Mouse (Mus musculus) hindbrain, postnatal 0 days (tissue): ENCODE data around the gene Ttyh1. TPM values are rescaled to one million over a fixed set of nuclear protein-coding genes. Genes with fewer than 3 reads are reported as not detected.

ENCODE experiments used
- ATAC-seq: fragments of 200-750 bp; cut with Nextera tagmentation; 2 replicates; pipeline ENCODE4 v1.8.0; 2017; ENCODE audit warnings: mild to moderate bottlenecking, moderate TSS enrichment, moderate library complexity
- DNase-seq: peaks from one replicate; pipeline ENCODE4 v3.0.0-alpha.2; 2015; ENCODE audit warnings: low spot score
- H3K27ac ChIP-seq: fragments of 300-500 bp; sonication (generic); 2 replicates; pipeline ENCODE4 v1.5.1; 2014; ENCODE audit warnings: mild to moderate bottlenecking
- H3K27me3 ChIP-seq: fragments of 300-500 bp; sonication (generic); 2 replicates; pipeline ENCODE4 v1.6.1; 2014; ENCODE audit warnings: low read length, mixed read lengths; ENCODE audit not compliant: insufficient read depth
- H3K36me3 ChIP-seq: fragments of 300-500 bp; sonication (generic); 2 replicates; pipeline ENCODE4 v1.6.1; 2014; ENCODE audit warnings: low read length, mixed read lengths; ENCODE audit not compliant: insufficient read depth
- H3K4me1 ChIP-seq: fragments of 300-500 bp; sonication (generic); 2 replicates; pipeline ENCODE4 v1.6.1; 2014; ENCODE audit warnings: antibody characterized with exemption, low read length, mixed read lengths; ENCODE audit not compliant: insufficient read depth
- H3K4me2 ChIP-seq: fragments of 300-500 bp; sonication (generic); 2 replicates; pipeline ENCODE4 v1.6.1; 2014; ENCODE audit warnings: low read depth, mild to moderate bottlenecking, low read length, moderate library complexity, mixed read lengths
- H3K4me3 ChIP-seq: fragments of 300-500 bp; sonication (generic); 2 replicates; pipeline ENCODE4 v1.5.1; 2014; ENCODE audit warnings: low read length
- H3K9ac ChIP-seq: fragments of 300-500 bp; sonication (generic); replicated peaks from 2 replicates; pipeline ENCODE4 v1.6.1; 2014; ENCODE audit warnings: mild to moderate bottlenecking, low read length, moderate library complexity, mixed read lengths
- H3K9me3 ChIP-seq: fragments of 300-500 bp; sonication (generic); 2 replicates; pipeline ENCODE4 v1.6.1; 2016; ENCODE audit warnings: low read length, mixed read lengths
- CTCF ChIP-seq: IDR thresholded peaks from 2 replicates; pipeline ENCODE4 v1.5.1; 2016; ENCODE audit warnings: antibody characterized with exemption, control low read depth, low read depth
- WGBS: fragments of 180-500 bp; shearing (Covaris S2); extraction: QIAGEN DNeasy Blood & Tissue Kit; methylation state at CpG from one replicate; pipeline ENCODE4 v1.1.7; 2014; 5-methylcytosine and 5-hydroxymethylcytosine counted together
- polyA plus RNA-seq: library from polyadenylated mRNA; unstranded; fragments of >200 nt; fragmentation: Nextera tagmentation; extraction: Ambion mirVana; gene quantifications from 2 replicates; pipeline ENCODE4 v1.2.1, GENCODE M21; 2015
- total RNA-seq: library from RNA; depleted of rRNA; stranded (reverse); fragments of >200 nt; gene quantifications from 2 replicates; pipeline ENCODE4 v1.2.3, GENCODE M21; 2014

The Ttyh1 gene
- total and polyA plus RNA-seq, 2 experiments from 2014 or later: 249 to 1,009 TPM

DNA sequence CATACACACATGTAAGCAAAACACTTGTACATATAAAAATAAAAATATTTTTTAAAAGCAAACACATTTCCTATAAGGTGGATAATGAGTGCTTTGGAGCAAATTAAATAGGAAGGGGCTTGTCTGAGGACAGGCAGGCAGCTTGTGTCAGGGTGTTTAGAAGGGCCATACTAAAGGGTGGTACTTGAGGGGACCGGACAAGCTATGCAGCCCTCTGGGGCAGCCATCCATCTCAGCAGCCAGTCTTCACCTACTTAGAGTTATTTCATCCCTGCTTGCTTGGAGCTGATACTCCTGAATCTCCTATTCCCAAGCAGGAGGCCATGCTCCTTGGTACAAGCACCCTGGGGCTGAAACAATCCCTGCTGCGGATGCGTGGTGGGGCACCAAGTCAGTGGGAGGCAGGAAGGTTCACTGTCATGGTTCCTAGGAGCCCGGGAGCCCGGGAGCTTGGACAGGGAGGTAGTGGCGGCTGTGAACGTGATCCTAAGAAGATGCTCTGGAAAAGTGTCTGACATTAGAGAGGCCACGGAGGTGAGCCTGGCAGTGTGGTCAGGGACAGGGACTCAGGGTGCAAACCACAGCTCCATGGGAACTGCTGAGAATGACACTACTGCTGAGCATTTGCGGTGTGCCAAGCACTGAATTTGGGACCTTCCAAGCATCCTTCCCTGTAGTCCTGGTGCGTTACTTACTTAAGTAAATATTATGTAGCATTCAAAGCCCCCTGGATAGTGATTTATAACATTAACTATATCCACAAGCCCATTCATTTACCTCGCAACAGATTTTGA is 8.0 kb downstream of the Ttyh1 start:
- DNase-seq: no peak
- ATAC-seq: no peak
- WGBS: 76% methylated on average over 11 of the region's 11 CpGs

DNA sequence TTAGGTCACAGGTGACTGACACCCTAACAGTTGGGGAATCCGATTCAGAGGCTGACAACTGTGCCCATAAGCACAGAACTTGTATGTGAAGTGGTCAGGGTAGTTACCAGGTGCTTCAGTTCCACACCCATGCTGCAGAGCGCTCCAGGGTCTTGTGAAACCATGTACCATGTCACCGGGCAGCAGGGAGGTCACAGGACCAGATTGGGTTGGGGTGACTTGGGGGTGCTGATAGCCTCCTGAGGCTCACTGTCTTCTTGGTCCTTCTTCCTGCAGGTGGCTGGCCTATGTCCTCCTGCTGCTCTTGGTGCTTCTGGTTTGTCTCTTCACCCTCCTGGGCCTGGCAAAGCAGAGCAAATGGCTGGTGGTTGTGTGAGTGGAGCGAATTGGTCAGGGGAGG is 8.7 kb downstream of the Ttyh1 start:
- no peak for DNase-seq
- Histone ChIP-seq H3K27ac (peak overlapping the region; percentile 38; the same call in 1 of the 2 replicates), H3K4me3 (no peak overlapping the region), H3K4me2 (no peak overlapping the region), H3K9me3 (no peaks in the 10 kb centered on the region), H3K36me3 (no peaks in the 10 kb centered on the region; the same call in 1 of the 2 replicates), H3K27me3 (no peaks in the 10 kb centered on the region), H3K9ac (no peak overlapping the region), H3K4me1 (peaks cover 17% of the 10 kb centered on the region)
- 88% methylated on average over 4 of the region's 4 CpGs for WGBS
- TF ChIP-seq CTCF: no peak
- ATAC-seq: no peak

More for the DNA sequence above, 8.0 kb downstream of the Ttyh1 start:
- Histone ChIP-seq H3K36me3 (no peaks in the 10 kb centered on the region; the same call in 1 of the 2 replicates), H3K9me3 (no peaks in the 10 kb centered on the region), H3K4me1 (peaks cover 17% of the 10 kb centered on the region), H3K4me3 (no peak overlapping the region), H3K27me3 (no peaks in the 10 kb centered on the region), H3K4me2 (no peak overlapping the region), H3K27ac (0 out of 2 replicates have a peak overlapping the region, but pooled peaks have one; percentile 41), H3K9ac (no peak overlapping the region)
- TF ChIP-seq CTCF: no peak

DNA sequence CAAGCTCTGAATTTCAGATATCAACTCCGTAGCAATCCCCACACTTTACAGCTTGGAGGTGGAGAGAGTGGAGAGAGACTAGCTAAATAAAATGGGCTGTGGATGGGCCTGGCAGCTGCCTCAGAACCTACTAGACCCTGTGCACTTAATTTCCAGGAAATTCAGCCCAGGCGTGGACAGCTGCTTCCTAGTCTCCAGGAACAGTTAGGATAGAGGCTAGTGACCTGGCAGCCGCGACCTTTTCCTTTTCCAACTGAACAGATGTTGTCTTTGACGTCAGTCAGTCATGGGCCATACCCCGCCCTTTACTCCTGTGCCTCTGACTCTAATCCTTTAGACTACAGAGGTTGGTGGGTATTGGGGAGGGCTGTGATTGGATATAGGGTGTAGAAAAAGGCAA is 9.7 kb downstream of the Ttyh1 start:
- TF ChIP-seq CTCF: no peak
- Histone ChIP-seq H3K4me3 (no peak overlapping the region), H3K27me3 (no peaks in the 10 kb centered on the region), H3K4me2 (no peak overlapping the region), H3K9ac (0 out of 2 replicates have a peak overlapping the region, but pooled peaks have one; percentile 21), H3K27ac (peak overlapping the region; percentile 12; the same call in 1 of the 2 replicates), H3K36me3 (peaks cover 5% of the 10 kb centered on the region; the same call in 1 of the 2 replicates), H3K9me3 (no peaks in the 10 kb centered on the region), H3K4me1 (peaks cover 11% of the 10 kb centered on the region)
- WGBS: 66% methylated on average over 6 of the region's 6 CpGs
- ATAC-seq (no peak), DNase-seq (no peak)

DNA sequence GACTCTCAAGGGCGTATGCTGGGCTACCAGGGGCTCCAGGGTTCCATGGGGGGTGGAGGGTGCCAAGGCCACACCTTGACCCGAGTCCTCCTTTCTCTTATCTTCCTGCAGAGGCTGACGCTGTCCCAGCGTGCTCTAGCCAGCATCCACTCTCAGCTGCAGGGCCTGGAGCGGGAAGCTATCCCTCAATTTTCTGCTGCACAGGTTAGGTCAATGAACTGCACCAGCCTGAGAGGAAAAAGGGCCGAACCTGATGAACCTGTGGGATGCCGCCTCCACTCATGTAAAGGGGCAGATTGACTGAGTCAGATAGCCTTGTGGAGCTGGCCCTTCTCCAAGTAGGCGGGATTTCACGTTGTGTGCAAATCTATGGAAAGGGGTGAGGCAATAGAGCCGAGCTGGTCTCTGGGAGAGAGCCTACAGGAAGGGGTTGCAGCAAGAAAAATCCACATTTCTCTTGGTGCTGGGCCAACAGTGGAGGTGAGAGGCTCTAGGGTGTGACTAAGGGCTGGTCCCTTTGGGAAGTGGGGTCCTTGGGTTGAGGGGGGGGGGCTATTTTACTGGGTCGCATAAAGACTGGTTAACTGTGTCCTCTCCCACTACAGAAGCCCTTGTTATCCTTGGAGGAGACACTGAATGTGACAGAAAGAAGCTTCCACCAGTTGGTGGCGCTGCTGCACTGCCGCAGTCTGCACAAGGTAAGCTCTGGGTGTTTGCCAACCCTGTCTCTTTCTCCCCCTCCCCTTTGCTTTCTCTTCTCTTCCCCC is 11.7 kb downstream of the Ttyh1 start:
- no peak overlapping the region for H3K4me3 ChIP-seq
- peak; percentile 96 for DNase-seq
- no peaks in the 10 kb centered on the region for H3K27me3 ChIP-seq
- H3K9ac ChIP-seq: 0 out of 2 replicates have a peak overlapping the region, but pooled peaks have one; percentile 28
- H3K9me3 ChIP-seq: no peaks in the 10 kb centered on the region
- peaks cover 11% of the 10 kb centered on the region; the same call in 1 of the 2 replicates for H3K36me3 ChIP-seq
- WGBS: 27% methylated on average over 13 of the region's 13 CpGs
- peak; percentile 90 for TF ChIP-seq CTCF
- H3K27ac ChIP-seq: peak overlapping the region; percentile 73
- H3K4me1 ChIP-seq: no peaks in the 10 kb centered on the region
- no peak overlapping the region for H3K4me2 ChIP-seq
- peak; percentile 72 for ATAC-seq

DNA sequence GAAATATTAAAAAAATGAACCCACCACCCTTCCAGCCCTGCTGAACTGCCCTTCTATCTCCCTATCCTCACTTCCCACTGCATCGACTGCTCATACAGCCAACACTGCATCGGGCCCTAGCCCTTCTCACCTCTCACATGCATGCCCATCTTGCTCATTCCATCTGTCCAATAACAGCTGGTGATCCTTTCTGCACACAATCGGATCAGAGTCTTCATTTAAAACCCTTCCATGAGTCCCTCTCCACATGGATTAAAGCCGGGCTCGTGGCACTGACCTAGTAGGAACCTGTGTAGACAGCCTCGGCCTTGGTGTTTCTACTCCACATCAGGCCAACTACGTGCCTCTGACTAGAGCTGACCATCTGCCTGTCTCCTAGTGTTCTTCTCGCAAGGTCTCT is 12.8 kb downstream of the Ttyh1 start:
- H3K9ac ChIP-seq: no peak overlapping the region; the same call in 1 of the 2 replicates
- WGBS: 75% methylated on average over 8 of the region's 8 CpGs
- H3K4me2 ChIP-seq: no peak overlapping the region
- DNase-seq (no peak), ATAC-seq (no peak)
- peaks cover 11% of the 10 kb centered on the region; the same call in 1 of the 2 replicates for H3K36me3 ChIP-seq
- no peak overlapping the region for H3K4me3 ChIP-seq
- TF ChIP-seq CTCF: no peak
- no peaks in the 10 kb centered on the region for H3K9me3 ChIP-seq
- peak overlapping the region; percentile 73; the same call in 1 of the 2 replicates for H3K27ac ChIP-seq
- H3K4me1 ChIP-seq: no peaks in the 10 kb centered on the region
- H3K27me3 ChIP-seq: no peaks in the 10 kb centered on the region

DNA sequence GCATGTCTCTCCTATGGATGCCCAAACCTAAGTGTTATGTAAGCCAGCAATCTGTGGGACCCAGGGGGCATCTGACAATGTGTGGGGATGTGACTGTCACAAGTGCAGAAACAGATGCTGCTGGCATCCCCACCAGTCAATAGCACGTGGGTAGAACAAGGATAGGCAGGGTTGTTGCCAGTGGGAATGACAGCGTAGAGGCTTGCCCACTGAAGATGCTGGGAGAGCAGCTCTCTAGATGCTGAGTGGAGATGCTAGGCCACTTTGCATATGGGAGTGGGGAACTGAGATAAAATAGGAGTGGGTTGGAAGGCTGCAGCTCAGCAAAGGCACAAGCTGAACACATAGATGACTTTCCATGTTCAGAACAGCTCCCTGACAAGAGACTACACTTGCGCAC is 13.4 kb downstream of the Ttyh1 start:
- Histone ChIP-seq H3K4me3 (no peak overlapping the region), H3K4me1 (peaks cover 2% of the 10 kb centered on the region; the same call in 1 of the 2 replicates), H3K27me3 (no peaks in the 10 kb centered on the region), H3K27ac (peak overlapping the region; percentile 54; the same call in 1 of the 2 replicates), H3K4me2 (no peak overlapping the region), H3K9me3 (no peaks in the 10 kb centered on the region), H3K36me3 (peaks cover 11% of the 10 kb centered on the region; the same call in 1 of the 2 replicates), H3K9ac (no peak overlapping the region; the same call in 1 of the 2 replicates)
- WGBS: 80% methylated on average over 3 of the region's 3 CpGs
- ATAC-seq (no peak), DNase-seq (no peak)
- no peak for TF ChIP-seq CTCF
